Mouse (Mus musculus) macrophage (primary cell): ENCODE measurements around the gene Nploc4. TPM values are rescaled to one million over a fixed set of nuclear protein-coding genes. Genes with fewer than 3 reads are reported as not detected.
"Not testable (repeated sequence)": the region's sequence is repeated elsewhere in the genome, so short reads cannot be mapped to it uniquely, and the experiment has no call there.

Source experiments
- H3K27ac ChIP-seq: fragments of 350-480 bp; formaldehyde crosslinking; 2 replicates; pipeline ENCODE4 v1.9.0; 2021
- H3K36me3 ChIP-seq: fragments of 350-480 bp; formaldehyde crosslinking; 2 replicates; pipeline ENCODE4 v1.9.0; 2021; ENCODE audit errors: inconsistent target
- H3K4me3 ChIP-seq: fragments of 350-480 bp; formaldehyde crosslinking; 2 replicates; pipeline ENCODE4 v1.9.0; 2021; ENCODE audit errors: inconsistent target
- H3K79me2 ChIP-seq: fragments of 350-480 bp; formaldehyde crosslinking; 2 replicates; pipeline ENCODE4 v1.9.0; 2021; ENCODE audit errors: inconsistent target
- WGBS: methylation state at CpG from one replicate; pipeline ENCODE4 v1.1.7; 2026; ENCODE audit warnings: inconsistent platforms; ENCODE audit not compliant: missing documents; 5-methylcytosine and 5-hydroxymethylcytosine counted together
- polyA plus RNA-seq: library from polyadenylated mRNA; stranded (reverse); fragments of 250-400 nt; gene quantifications from 3 replicates; pipeline ENCODE4 v1.2.4, GENCODE M21; 2018; ENCODE audit warnings: inconsistent platforms

The Nploc4 gene
- polyA plus RNA-seq, 1 experiment from 2014 or later: 45.8 TPM

- WGBS: 6% methylated on average over 16 of the region's 16 CpGs
- peak overlapping the region; percentile 85 for H3K4me3 ChIP-seq
Measured at GRCm38 (mm10) chr11:120349371-120349985, 88.0 kb downstream of the Nploc4 start.

GRCm38 (mm10) chr11:120348684-120349370 is 88.7 kb downstream of the Nploc4 start:
- Histone ChIP-seq H3K79me2 (peaks cover 39% of the 10 kb centered on the region), H3K4me3 (peak overlapping the region; percentile 85), H3K27ac (peak overlapping the region; percentile 98), H3K36me3 (no peaks in the 10 kb centered on the region)
- 3% methylated on average over 48 of the region's 53 CpGs for WGBS

More at GRCm38 (mm10) chr11:120349371-120349985, 88.0 kb downstream of the Nploc4 start:
- peaks cover 39% of the 10 kb centered on the region for H3K79me2 ChIP-seq
- H3K27ac ChIP-seq: peak overlapping the region; percentile 98
- no peaks in the 10 kb centered on the region for H3K36me3 ChIP-seq

GRCm38 (mm10) chr11:120347791-120348683 is 89.5 kb downstream of the Nploc4 start, which contains the start of gene Actg1:
Actg1 (minus strand) TSS chr11:120348542.
- peak within 1 kb of the TSS; percentile 85 for H3K4me3 ChIP-seq
- no peaks in the 10 kb centered on the region for H3K36me3 ChIP-seq
- peaks cover 39% of the 10 kb centered on the region for H3K79me2 ChIP-seq
- under 1% methylated on average over 92 of the region's 103 CpGs for WGBS
- peak within 1 kb of the TSS; percentile 98 for H3K27ac ChIP-seq

GRCm38 (mm10) chr11:120347301-120347700 is 90.2 kb downstream of the Nploc4 start:
- Histone ChIP-seq H3K36me3 (no peaks in the 10 kb centered on the region), H3K4me3 (peak overlapping the region; percentile 75), H3K27ac (peak overlapping the region; percentile 64), H3K79me2 (peaks cover 39% of the 10 kb centered on the region)
- 2% methylated on average over 8 of the region's 10 CpGs for WGBS

- WGBS: 21% methylated on average over 2 of the region's 13 CpGs
- peak overlapping the region; percentile 28; the same call in 1 of the 2 replicates for H3K27ac ChIP-seq
- peaks cover 32% of the 10 kb centered on the region for H3K79me2 ChIP-seq
- not testable (repeated sequence) for H3K36me3 ChIP-seq
- H3K4me3 ChIP-seq: peak overlapping the region; percentile 75
Measured at GRCm38 (mm10) chr11:120346383-120347034, 91.0 kb downstream of the Nploc4 start.

- Histone ChIP-seq H3K79me2 (peaks cover 27% of the 10 kb centered on the region), H3K4me3 (peak overlapping the region; percentile 7; the same call in 1 of the 2 replicates), H3K27ac (no peak overlapping the region), H3K36me3 (no peaks in the 10 kb centered on the region)
- 86% methylated on average over 1 of the region's 1 CpGs for WGBS
Measured at GRCm38 (mm10) chr11:120345067-120345681, 92.3 kb downstream of the Nploc4 start.

- WGBS: 73% methylated on average over 4 of the region's 5 CpGs
- H3K36me3 ChIP-seq: no peaks in the 10 kb centered on the region
- H3K79me2 ChIP-seq: peaks cover 24% of the 10 kb centered on the region
- H3K4me3 ChIP-seq: no peak overlapping the region
- no peak overlapping the region for H3K27ac ChIP-seq
Measured at GRCm38 (mm10) chr11:120344310-120344920, 93.1 kb downstream of the Nploc4 start.

- WGBS: 86% methylated on average over 5 of the region's 5 CpGs
- Histone ChIP-seq H3K79me2 (peaks cover 17% of the 10 kb centered on the region), H3K4me3 (no peak overlapping the region), H3K36me3 (no peaks in the 10 kb centered on the region), H3K27ac (no peak overlapping the region)
Measured at GRCm38 (mm10) chr11:120343519-120344309, 93.8 kb downstream of the Nploc4 start.

GRCm38 (mm10) chr11:120342656-120343160 is 94.8 kb downstream of the Nploc4 start:
- Histone ChIP-seq H3K36me3 (no peaks in the 10 kb centered on the region), H3K27ac (no peak overlapping the region), H3K79me2 (peaks cover 14% of the 10 kb centered on the region), H3K4me3 (no peak overlapping the region)
- WGBS: 84% methylated on average over 5 of the region's 5 CpGs

GRCm38 (mm10) chr11:120341661-120342060 is 95.8 kb downstream of the Nploc4 start:
- 100% methylated on average over 4 of the region's 4 CpGs for WGBS
- Histone ChIP-seq H3K4me3 (no peak overlapping the region), H3K27ac (no peak overlapping the region), H3K36me3 (no peaks in the 10 kb centered on the region), H3K79me2 (peaks cover 5% of the 10 kb centered on the region)

- 70% methylated on average over 10 of the region's 10 CpGs for WGBS
- no peaks in the 10 kb centered on the region for H3K79me2 ChIP-seq
- H3K36me3 ChIP-seq: no peaks in the 10 kb centered on the region
- H3K27ac ChIP-seq: no peak overlapping the region
- H3K4me3 ChIP-seq: no peak overlapping the region
Measured at GRCm38 (mm10) chr11:120339978-120340513, 97.5 kb downstream of the Nploc4 start.

- no peak overlapping the region for H3K27ac ChIP-seq
- no peaks in the 10 kb centered on the region for H3K79me2 ChIP-seq
- H3K4me3 ChIP-seq: no peak overlapping the region
- WGBS: 88% methylated on average over 3 of the region's 3 CpGs
- H3K36me3 ChIP-seq: no peaks in the 10 kb centered on the region
Measured at GRCm38 (mm10) chr11:120338786-120339185, 98.7 kb downstream of the Nploc4 start.
